In the genomic region with DNA sequence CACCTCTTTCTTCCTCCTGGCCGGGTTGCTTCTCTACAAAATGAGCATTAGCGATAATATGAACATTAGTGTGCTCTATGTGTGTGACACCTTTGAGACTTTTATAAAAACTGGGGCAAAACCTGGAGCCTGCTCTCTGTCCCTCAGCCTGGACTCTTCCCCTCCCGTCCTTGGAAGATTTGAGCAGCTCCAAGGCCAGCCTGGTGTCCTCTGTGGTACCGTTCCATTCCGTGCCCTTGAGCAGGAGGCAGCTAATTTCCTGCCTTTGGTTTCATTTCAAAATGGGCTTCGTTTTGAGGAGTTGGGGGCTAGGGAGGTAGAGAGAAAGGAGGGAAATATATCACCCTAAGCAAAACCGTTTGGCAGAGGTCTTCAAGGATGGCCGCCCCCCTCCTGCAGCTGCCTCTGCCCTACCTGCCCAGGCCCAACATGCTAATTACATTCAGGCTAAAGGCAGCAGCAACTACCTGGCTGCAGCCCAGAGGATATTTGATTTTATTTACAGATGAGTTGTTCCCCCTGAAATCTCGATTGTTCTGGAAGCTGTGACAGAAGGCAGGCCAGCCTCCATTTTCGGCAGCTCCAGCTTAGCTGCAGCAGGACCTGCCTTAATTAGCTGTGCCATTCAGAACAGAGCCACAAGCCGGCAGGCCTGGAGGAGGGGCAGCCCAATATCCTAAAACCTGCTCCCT, we compare ENCODE assay signal across 22 mouse cellular contexts. TPM values are rescaled to one million over a fixed set of nuclear protein-coding genes. Genes with fewer than 3 reads are reported as not detected.
DNase-seq lines count a peak whose midpoint lies in the region; ATAC-seq lines count a peak whose summit lies in the region.
"Had no signal": no experiment of that assay in that cellular context is flagged by ENCODE, and none has a peak within 500 bp of the region (broad histone marks: within the 10 kb centered on the region; RNA-seq: fewer than 3 reads in every experiment).

No protein-coding gene starts in this region.

- no peaks in the 10 kb centered on the region for H3K36me3 ChIP-seq in midbrain, embryonic 11.5 days (ENCODE audit: control insufficient read depth, insufficient read depth, low read length)
- H3K36me3 ChIP-seq: kidney, embryonic 15.5 days had no signal

- H3K4me2 ChIP-seq in midbrain, embryonic 11.5 days = peak overlapping the region; percentile 10; the same call in 1 of the 2 replicates
- H3K4me2 ChIP-seq: kidney, embryonic 15.5 days had no signal

- no peaks in the 10 kb centered on the region for H3K9me3 ChIP-seq in midbrain, embryonic 11.5 days (ENCODE audit: control insufficient read depth, low read length)
- H3K9me3 ChIP-seq: kidney, embryonic 15.5 days had no signal

- peak overlapping the region; percentile 22; the same call in 1 of the 2 replicates for H3K27ac ChIP-seq in midbrain, embryonic 11.5 days (ENCODE audit: low read depth, low read length)
- H3K27ac ChIP-seq: kidney, embryonic 15.5 days; left cerebral cortex, adult 2 months; stomach, postnatal 0 days had no signal

- H3K4me3 ChIP-seq in midbrain, embryonic 11.5 days (ENCODE audit: low read depth, low read length) = no peak overlapping the region
- H3K4me3 ChIP-seq: kidney, embryonic 15.5 days; left cerebral cortex, adult 2 months had no signal

- peaks cover 7% of the 10 kb centered on the region for H3K27me3 ChIP-seq in midbrain, embryonic 11.5 days (ENCODE audit: control insufficient read depth, insufficient read depth, low read length)

- peak; percentile 20 for DNase-seq in embryo, embryonic 11 days
- no peak for DNase-seq in embryo, embryonic 10 days (ENCODE audit: low spot score)
- peak; percentile 34 for DNase-seq in retina, postnatal 1 day
- no peak for DNase-seq in retina, embryonic 14.5 days (ENCODE audit: low spot score)
- DNase-seq in midbrain, embryonic 11.5 days (ENCODE audit: low spot score, missing footprints) = peak; percentile 91
- no peak for DNase-seq in T-cell, adult 2 months (ENCODE audit: low spot score)
- DNase-seq: B cell, adult 2 months; cerebellum, adult 9-11 months; heart, adult 11 months; liver; lung, adult 18-20 months; lung, postnatal 36 days; thymus, postnatal 4 days had no signal

- no peaks in the 10 kb centered on the region for H3K4me1 ChIP-seq in midbrain, embryonic 11.5 days (ENCODE audit: control insufficient read depth, insufficient read depth, low read length)
- H3K4me1 ChIP-seq: kidney, embryonic 15.5 days had no signal

- peak; percentile 64; the same call in 1 of the 2 replicates for ATAC-seq in midbrain, embryonic 11.5 days (ENCODE audit: low FRiP score)
- ATAC-seq in erythroblast, adult 5-6 weeks (replicated peaks; ENCODE audit: low FRiP score, poor library complexity, severe bottlenecking) = no peak
- ATAC-seq: inflammation-experienced regulatory T-cells, adult 6 months; Patski had no signal

- 41% methylated on average over 11 of the region's 11 CpGs for WGBS in midbrain, embryonic 11.5 days

- peak overlapping the region; percentile 43 for H3K9ac ChIP-seq in midbrain, embryonic 11.5 days (ENCODE audit: low read length)
- H3K9ac ChIP-seq: kidney, embryonic 15.5 days had no signal

RNA-seq across cellular contexts. Expression of a gene that starts 24.9 kb away (rescaled TPM):
- polyA plus RNA-seq in midbrain, embryonic 11.5 days (2014; fragmentation: Nextera tagmentation; extraction: Ambion mirVana) = 6.5 and 8.2 TPM in 2 replicates
- total RNA-seq in erythroblast, adult 5-6 weeks (2015; ENCODE audit: low replicate concordance) = not detected in 2 replicates
- not detected in 2 replicates for total RNA-seq in erythroblast, adult 5-6 weeks (2017; ENCODE audit: low replicate concordance)
- total RNA-seq: layer of hippocampus, adult 18-20 months; left cerebral cortex, adult 2 months; monocyte, adult 5-6 weeks had no signal
- polyA plus RNA-seq: heart, postnatal 0 days; inflammation-experienced regulatory T-cells, adult 6 months; Patski; stomach, postnatal 0 days had no signal

Comparison
In these comparisons a context has a peak if more than half of its experiments do, and no peak if none do; other contexts are left out.
1. DNase-seq: peak in embryo, embryonic 11 days (single experiment), retina, postnatal 1 day (single experiment) and midbrain, embryonic 11.5 days (single experiment); none in embryo, embryonic 10 days (single experiment), retina, embryonic 14.5 days (single experiment) and T-cell, adult 2 months (single experiment).